Mouse (Mus musculus): ENCODE results near the gene Cd6. TPM values are rescaled to one million over a fixed set of nuclear protein-coding genes. Genes with fewer than 3 reads are reported as not detected.

The Cd6 gene
- total and polyA plus RNA-seq, 2 experiments from 2014 or later, result not detected

GRCm38 (mm10) chr19:10799155-10799554 is 30.7 kb downstream of the Cd6 start:
- no peaks in the 10 kb centered on the region for H3K9me3 ChIP-seq (replicated peaks; ENCODE audit: control insufficient read depth, low read length)
- TF ChIP-seq CTCF (IDR thresholded peaks at IDR 0.05; ENCODE audit: low read depth) (no peak), EP300 (IDR thresholded peaks at IDR 0.05; ENCODE audit: low read depth) (no peak)
- no peak overlapping the region for H3K9ac ChIP-seq (replicated peaks; ENCODE audit: low read depth, low read length)
- H3K4me1 ChIP-seq (ENCODE audit: control insufficient read depth, insufficient read depth), result no peaks in the 10 kb centered on the region
- DNase-seq (ENCODE audit: low spot score) (no peak), ATAC-seq (ENCODE audit: insufficient read depth, low read depth) (no peak)
- 92% methylated on average over 17 of the region's 17 CpGs for WGBS
- H3K27me3 ChIP-seq (ENCODE audit: control insufficient read depth, insufficient read depth, low read length), result no peaks in the 10 kb centered on the region
- no peak overlapping the region for H3K4me2 ChIP-seq (ENCODE audit: low read depth, low read length)
- H3K36me3 ChIP-seq (replicated peaks; ENCODE audit: control insufficient read depth, insufficient read depth, low read length), result no peaks in the 10 kb centered on the region
- no peak overlapping the region for H3K27ac ChIP-seq (ENCODE audit: low read depth)
- H3K4me3 ChIP-seq (ENCODE audit: low read depth, low read length), result no peak overlapping the region

- no peak overlapping the region for H3K9ac ChIP-seq (replicated peaks; ENCODE audit: low read depth, low read length)
- H3K9me3 ChIP-seq (replicated peaks; ENCODE audit: control insufficient read depth, low read length), result no peaks in the 10 kb centered on the region
- no peak for TF ChIP-seq EP300 (IDR thresholded peaks at IDR 0.05; ENCODE audit: low read depth)
- TF ChIP-seq CTCF (IDR thresholded peaks at IDR 0.05; ENCODE audit: low read depth), result no peak
- ATAC-seq (ENCODE audit: insufficient read depth, low read depth), result no peak
- no peak overlapping the region for H3K4me3 ChIP-seq (ENCODE audit: low read depth, low read length)
- no peak overlapping the region for H3K4me2 ChIP-seq (ENCODE audit: low read depth, low read length)
- H3K27ac ChIP-seq (ENCODE audit: low read depth), result no peak overlapping the region
- no peaks in the 10 kb centered on the region for H3K27me3 ChIP-seq (ENCODE audit: control insufficient read depth, insufficient read depth, low read length)
- WGBS, result 65% methylated on average over 10 of the region's 10 CpGs
- H3K4me1 ChIP-seq (ENCODE audit: control insufficient read depth, insufficient read depth), result no peaks in the 10 kb centered on the region
- H3K36me3 ChIP-seq (replicated peaks; ENCODE audit: control insufficient read depth, insufficient read depth, low read length), result no peaks in the 10 kb centered on the region
- no peak for DNase-seq (ENCODE audit: low spot score)
Measured at GRCm38 (mm10) chr19:10798576-10798975, 31.3 kb downstream of the Cd6 start.

GRCm38 (mm10) chr19:10794916-10795315 is 34.9 kb downstream of the Cd6 start:
- Histone ChIP-seq H3K36me3 (replicated peaks; ENCODE audit: control insufficient read depth, insufficient read depth, low read length) (no peaks in the 10 kb centered on the region), H3K4me3 (ENCODE audit: low read depth, low read length) (no peak overlapping the region), H3K9ac (replicated peaks; ENCODE audit: low read depth, low read length) (no peak overlapping the region), H3K4me1 (ENCODE audit: control insufficient read depth, insufficient read depth) (no peaks in the 10 kb centered on the region), H3K27ac (ENCODE audit: low read depth) (no peak overlapping the region), H3K9me3 (replicated peaks; ENCODE audit: control insufficient read depth, low read length) (no peaks in the 10 kb centered on the region), H3K27me3 (ENCODE audit: control insufficient read depth, insufficient read depth, low read length) (no peaks in the 10 kb centered on the region), H3K4me2 (ENCODE audit: low read depth, low read length) (no peak overlapping the region)
- ATAC-seq (ENCODE audit: insufficient read depth, low read depth), result no peak
- no peak for TF ChIP-seq CTCF (IDR thresholded peaks at IDR 0.05; ENCODE audit: low read depth)
- no peak for TF ChIP-seq EP300 (IDR thresholded peaks at IDR 0.05; ENCODE audit: low read depth)
- WGBS, result 66% methylated on average over 1 of the region's 1 CpGs
- DNase-seq (ENCODE audit: low spot score), result no peak

GRCm38 (mm10) chr19:10793044-10793443 is 36.8 kb downstream of the Cd6 start:
- Histone ChIP-seq H3K36me3 (replicated peaks; ENCODE audit: control insufficient read depth, insufficient read depth, low read length) (no peaks in the 10 kb centered on the region), H3K9ac (replicated peaks; ENCODE audit: low read depth, low read length) (no peak overlapping the region), H3K27ac (ENCODE audit: low read depth) (no peak overlapping the region), H3K4me2 (ENCODE audit: low read depth, low read length) (no peak overlapping the region), H3K9me3 (replicated peaks; ENCODE audit: control insufficient read depth, low read length) (no peaks in the 10 kb centered on the region), H3K4me3 (ENCODE audit: low read depth, low read length) (no peak overlapping the region), H3K4me1 (ENCODE audit: control insufficient read depth, insufficient read depth) (no peaks in the 10 kb centered on the region), H3K27me3 (ENCODE audit: control insufficient read depth, insufficient read depth, low read length) (no peaks in the 10 kb centered on the region)
- TF ChIP-seq EP300 (IDR thresholded peaks at IDR 0.05; ENCODE audit: low read depth) (no peak), CTCF (IDR thresholded peaks at IDR 0.05; ENCODE audit: low read depth) (no peak)
- DNase-seq (ENCODE audit: low spot score) (no peak), ATAC-seq (ENCODE audit: insufficient read depth, low read depth) (no peak)
- WGBS, result 66% methylated on average over 3 of the region's 3 CpGs

GRCm38 (mm10) chr19:10790323-10790722 is 39.5 kb downstream of the Cd6 start:
- Histone ChIP-seq H3K27me3 (ENCODE audit: control insufficient read depth, insufficient read depth, low read length) (no peaks in the 10 kb centered on the region), H3K4me1 (ENCODE audit: control insufficient read depth, insufficient read depth) (peaks cover 14% of the 10 kb centered on the region), H3K9ac (replicated peaks; ENCODE audit: low read depth, low read length) (no peak overlapping the region), H3K4me2 (ENCODE audit: low read depth, low read length) (no peak overlapping the region), H3K4me3 (ENCODE audit: low read depth, low read length) (no peak overlapping the region), H3K27ac (ENCODE audit: low read depth) (no peak overlapping the region), H3K36me3 (replicated peaks; ENCODE audit: control insufficient read depth, insufficient read depth, low read length) (no peaks in the 10 kb centered on the region), H3K9me3 (replicated peaks; ENCODE audit: control insufficient read depth, low read length) (no peaks in the 10 kb centered on the region)
- DNase-seq (ENCODE audit: low spot score), result no peak
- no peak for ATAC-seq (ENCODE audit: insufficient read depth, low read depth)
- TF ChIP-seq CTCF (IDR thresholded peaks at IDR 0.05; ENCODE audit: low read depth) (no peak), EP300 (IDR thresholded peaks at IDR 0.05; ENCODE audit: low read depth) (no peak)
- WGBS, result 71% methylated on average over 9 of the region's 9 CpGs

GRCm38 (mm10) chr19:10788242-10788641 is 41.6 kb downstream of the Cd6 start:
- Histone ChIP-seq H3K27ac (ENCODE audit: low read depth) (no peak overlapping the region), H3K36me3 (replicated peaks; ENCODE audit: control insufficient read depth, insufficient read depth, low read length) (no peaks in the 10 kb centered on the region), H3K9ac (replicated peaks; ENCODE audit: low read depth, low read length) (no peak overlapping the region), H3K4me2 (ENCODE audit: low read depth, low read length) (no peak overlapping the region), H3K9me3 (replicated peaks; ENCODE audit: control insufficient read depth, low read length) (no peaks in the 10 kb centered on the region), H3K4me1 (ENCODE audit: control insufficient read depth, insufficient read depth) (peaks cover 21% of the 10 kb centered on the region), H3K27me3 (ENCODE audit: control insufficient read depth, insufficient read depth, low read length) (no peaks in the 10 kb centered on the region), H3K4me3 (ENCODE audit: low read depth, low read length) (no peak overlapping the region)
- no peak for TF ChIP-seq EP300 (IDR thresholded peaks at IDR 0.05; ENCODE audit: low read depth)
- TF ChIP-seq CTCF (IDR thresholded peaks at IDR 0.05; ENCODE audit: low read depth), result no peak
- ATAC-seq (ENCODE audit: insufficient read depth, low read depth), result no peak
- 78% methylated on average over 9 of the region's 9 CpGs for WGBS
- DNase-seq (ENCODE audit: low spot score), result no peak
